Mouse (Mus musculus) heart, adult 8-10 months (tissue): ENCODE data around the gene Cited2. TPM values are rescaled to one million over a fixed set of nuclear protein-coding genes. Genes with fewer than 3 reads are reported as not detected.
A peak's percentile ranks its signal among the peaks of the same experiment; 100 is the strongest.

Experiments used
- DNase-seq: peaks from one replicate; pipeline ENCODE4 v3.0.0; 2022; ENCODE audit warnings: low spot score
- total RNA-seq, 4 experiments: library from RNA; stranded (reverse); gene quantifications; 2 replicates each; pipeline ENCODE4 v1.2.4; 2022

The Cited2 gene
- 10 to 100 TPM; 35.4 to 53.6 (median 45.5) TPM for total RNA-seq

GRCm38 (mm10) chr10:17722653-17723410 is at the start of gene Cited2:
Gene Cited2, plus strand, starts transcription at chr10:17723218.
- DNase-seq = peak; percentile 99

GRCm38 (mm10) chr10:17674454-17674853 is 48.6 kb upstream of the Cited2 start:
- no peak for DNase-seq

GRCm38 (mm10) chr10:17674869-17675268 is 48.1 kb upstream of the Cited2 start:
- no peak for DNase-seq

- no peak for DNase-seq
Measured at GRCm38 (mm10) chr10:17676464-17676863, 46.6 kb upstream of the Cited2 start.

- no peak for DNase-seq
Measured at GRCm38 (mm10) chr10:17677308-17677707, 45.7 kb upstream of the Cited2 start.

GRCm38 (mm10) chr10:17680432-17681382 is 42.3 kb upstream of the Cited2 start:
- DNase-seq = no peak

- no peak for DNase-seq
Measured at GRCm38 (mm10) chr10:17681386-17681785, 41.6 kb upstream of the Cited2 start.

- DNase-seq = no peak
Measured at GRCm38 (mm10) chr10:17683852-17684428, 39.1 kb upstream of the Cited2 start.

- DNase-seq = peak; percentile 38
Measured at GRCm38 (mm10) chr10:17689806-17690205, 33.2 kb upstream of the Cited2 start.

GRCm38 (mm10) chr10:17691709-17692108 is 31.3 kb upstream of the Cited2 start:
- DNase-seq = no peak

- DNase-seq = no peak
Measured at GRCm38 (mm10) chr10:17695801-17696200, 27.2 kb upstream of the Cited2 start.

GRCm38 (mm10) chr10:17697376-17698265 is 25.4 kb upstream of the Cited2 start:
- no peak for DNase-seq

- DNase-seq = no peak
Measured at GRCm38 (mm10) chr10:17705466-17705973, 17.5 kb upstream of the Cited2 start.

- no peak for DNase-seq
Measured at GRCm38 (mm10) chr10:17710753-17711152, 12.3 kb upstream of the Cited2 start.

GRCm38 (mm10) chr10:17719009-17719570 is 3.9 kb upstream of the Cited2 start:
- no peak for DNase-seq

GRCm38 (mm10) chr10:17719646-17720045 is 3.4 kb upstream of the Cited2 start:
- DNase-seq = no peak

GRCm38 (mm10) chr10:17720891-17721601 is 2.0 kb upstream of the Cited2 start:
- peak; percentile 33 for DNase-seq

- DNase-seq = peak; percentile 65
Measured at GRCm38 (mm10) chr10:17721602-17722121, 1.4 kb upstream of the Cited2 start.

GRCm38 (mm10) chr10:17722158-17722557 is 860 bp upstream of the Cited2 start:
- peak; percentile 95 for DNase-seq

GRCm38 (mm10) chr10:17723421-17723841 is 413 bp downstream of the Cited2 start:
- DNase-seq = no peak
